Mouse (Mus musculus): ENCODE data around the gene Anapc11. TPM values are rescaled to one million over a fixed set of nuclear protein-coding genes. Genes with fewer than 3 reads are reported as not detected.
"Not testable (repeated sequence)": the region's sequence is repeated elsewhere in the genome, so short reads cannot be mapped to it uniquely, and the experiment has no call there.

Anapc11 gene
- total RNA-seq, 2 experiments from 2014 or later, result 21.9 to 110 TPM

- no peak for ATAC-seq (replicated peaks; ENCODE audit: low FRiP score, low TSS enrichment, poor library complexity, severe bottlenecking)
Observed at GRCm38 (mm10) chr11:120573585-120574277, 24.5 kb upstream of the Anapc11 start.

GRCm38 (mm10) chr11:120574278-120574600 lies 24.0 kb upstream of the Anapc11 start:
- no peak for ATAC-seq (replicated peaks; ENCODE audit: low FRiP score, low TSS enrichment, poor library complexity, severe bottlenecking)

- ATAC-seq (replicated peaks; ENCODE audit: low FRiP score, low TSS enrichment, poor library complexity, severe bottlenecking), result no peak
Observed at GRCm38 (mm10) chr11:120575046-120575445, 23.2 kb upstream of the Anapc11 start.

GRCm38 (mm10) chr11:120575940-120576339 lies 22.3 kb upstream of the Anapc11 start:
- ATAC-seq (replicated peaks; ENCODE audit: low FRiP score, low TSS enrichment, poor library complexity, severe bottlenecking), result no peak

- no peak for ATAC-seq (replicated peaks; ENCODE audit: low FRiP score, low TSS enrichment, poor library complexity, severe bottlenecking)
Observed at GRCm38 (mm10) chr11:120576365-120576981, 21.7 kb upstream of the Anapc11 start.

- no peak for ATAC-seq (replicated peaks; ENCODE audit: low FRiP score, low TSS enrichment, poor library complexity, severe bottlenecking)
Observed at GRCm38 (mm10) chr11:120577211-120578023, 20.8 kb upstream of the Anapc11 start.

GRCm38 (mm10) chr11:120578024-120578693 lies 20.1 kb upstream of the Anapc11 start:
- ATAC-seq (replicated peaks; ENCODE audit: low FRiP score, low TSS enrichment, poor library complexity, severe bottlenecking), result no peak

GRCm38 (mm10) chr11:120578694-120579243 lies 19.5 kb upstream of the Anapc11 start:
- no peak for ATAC-seq (replicated peaks; ENCODE audit: low FRiP score, low TSS enrichment, poor library complexity, severe bottlenecking)

GRCm38 (mm10) chr11:120579316-120580107 lies 18.7 kb upstream of the Anapc11 start:
- no peak for ATAC-seq (replicated peaks; ENCODE audit: low FRiP score, low TSS enrichment, poor library complexity, severe bottlenecking)

- ATAC-seq (replicated peaks; ENCODE audit: low FRiP score, low TSS enrichment, poor library complexity, severe bottlenecking), result no peak; the same call in 1 of the 2 replicates
Observed at GRCm38 (mm10) chr11:120580190-120580589, 18.0 kb upstream of the Anapc11 start.

GRCm38 (mm10) chr11:120580871-120581331 lies 17.3 kb upstream of the Anapc11 start:
- no peak for ATAC-seq (replicated peaks; ENCODE audit: low FRiP score, low TSS enrichment, poor library complexity, severe bottlenecking)

GRCm38 (mm10) chr11:120581490-120582267 lies 16.5 kb upstream of the Anapc11 start, which contains the start of gene Arhgdia:
Gene Arhgdia (minus strand): TSS chr11:120581624.
- peak; percentile 39 for ATAC-seq (replicated peaks; ENCODE audit: low FRiP score, low TSS enrichment, poor library complexity, severe bottlenecking)

- ATAC-seq (replicated peaks; ENCODE audit: low FRiP score, low TSS enrichment, poor library complexity, severe bottlenecking), result 0 out of 2 replicates have a peak, but pooled peaks have one; percentile 16
Observed at GRCm38 (mm10) chr11:120582268-120582981, 15.8 kb upstream of the Anapc11 start.

- not testable (repeated sequence) for ATAC-seq (replicated peaks; ENCODE audit: low FRiP score, low TSS enrichment, poor library complexity, severe bottlenecking)
Observed at GRCm38 (mm10) chr11:120582982-120583293, 15.3 kb upstream of the Anapc11 start.

- no peak for ATAC-seq (replicated peaks; ENCODE audit: low FRiP score, low TSS enrichment, poor library complexity, severe bottlenecking)
Observed at GRCm38 (mm10) chr11:120583937-120584336, 14.3 kb upstream of the Anapc11 start.

GRCm38 (mm10) chr11:120588531-120588930 lies 9.7 kb upstream of the Anapc11 start:
- peak; percentile 80 for ATAC-seq (replicated peaks; ENCODE audit: low FRiP score, low TSS enrichment, poor library complexity, severe bottlenecking)
